Mouse (Mus musculus): ENCODE measurements around the gene Zfhx3.

The Zfhx3 gene

GRCm38 (mm10) chr8:108098598-108098997 is 156.2 kb downstream of the Zfhx3 start:
- no peak for DNase-seq (ENCODE audit: low spot score)

- no peak for DNase-seq (ENCODE audit: low spot score)
Measured at GRCm38 (mm10) chr8:108101131-108101530, 158.7 kb downstream of the Zfhx3 start.

- DNase-seq (ENCODE audit: low spot score) = no peak
Measured at GRCm38 (mm10) chr8:108101978-108102865, 159.8 kb downstream of the Zfhx3 start.

GRCm38 (mm10) chr8:108104471-108105098 is 162.1 kb downstream of the Zfhx3 start:
- DNase-seq (ENCODE audit: low spot score) = no peak

- peak; percentile 43 for DNase-seq (ENCODE audit: low spot score)
Measured at GRCm38 (mm10) chr8:108125053-108125452, 182.6 kb downstream of the Zfhx3 start.

DNA sequence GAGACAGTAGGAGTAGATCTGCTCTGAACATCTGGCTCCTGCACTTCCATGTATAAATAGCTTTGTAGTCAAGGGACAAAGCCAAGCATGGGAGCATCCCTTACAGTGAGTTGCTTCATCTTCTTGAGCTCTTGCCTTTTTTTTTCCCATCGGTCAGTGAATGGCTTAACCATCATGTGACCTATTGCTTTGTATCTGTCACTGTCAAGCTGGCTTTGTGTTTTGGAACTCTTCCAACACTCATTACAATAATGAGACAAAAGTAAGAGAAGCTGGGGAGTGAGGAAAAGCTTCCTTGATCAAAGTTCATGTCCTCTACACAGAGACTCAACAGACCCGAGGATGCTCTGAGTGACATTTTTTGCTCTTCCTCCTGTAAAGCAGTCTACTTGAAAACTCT is 183.0 kb downstream of the Zfhx3 start:
- peak; percentile 3 for DNase-seq (ENCODE audit: low spot score)

GRCm38 (mm10) chr8:108146536-108146935 is 204.1 kb downstream of the Zfhx3 start:
- DNase-seq (ENCODE audit: low spot score) = no peak

- no peak for DNase-seq (ENCODE audit: low spot score)
Measured at GRCm38 (mm10) chr8:108148599-108149249, 206.3 kb downstream of the Zfhx3 start.

DNA sequence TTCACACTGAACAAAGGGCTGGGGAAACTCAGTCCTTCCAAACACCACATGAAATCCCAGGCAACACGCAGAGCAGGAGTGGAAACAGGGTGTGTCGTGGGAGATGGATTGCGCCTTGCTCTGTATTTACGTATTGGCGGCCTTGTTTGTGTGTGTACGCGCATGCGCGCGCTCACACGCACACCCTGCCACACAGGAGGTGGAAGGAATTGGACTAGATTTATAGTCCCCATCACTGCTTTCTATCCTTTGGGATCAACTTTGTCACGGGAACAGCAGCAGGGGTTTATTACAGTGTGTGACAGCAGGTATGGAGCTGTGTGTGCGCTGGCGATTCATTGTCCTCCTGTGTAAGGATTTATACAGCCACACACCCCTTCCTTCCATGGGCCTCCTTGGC is 228.4 kb downstream of the Zfhx3 start:
- no peak for DNase-seq (ENCODE audit: low spot score)

DNA sequence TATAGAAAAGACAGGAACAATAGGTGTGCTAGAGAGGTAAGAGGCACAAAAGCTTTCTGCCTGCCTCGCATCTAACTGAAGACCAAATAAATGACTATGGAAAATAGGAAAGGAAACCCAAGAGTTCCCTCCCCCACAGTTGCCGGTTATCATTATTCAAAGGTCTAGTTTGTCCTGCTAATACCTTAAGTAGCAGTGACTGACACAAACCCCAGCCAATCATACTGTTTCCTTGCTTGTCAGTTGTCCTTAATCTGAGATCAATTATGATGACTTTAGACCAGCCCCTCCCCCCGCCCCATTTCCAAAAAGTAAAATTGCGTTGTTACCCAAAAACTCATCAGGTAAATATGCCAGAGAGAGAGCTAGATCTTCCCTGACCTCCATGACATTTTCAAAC is 240.9 kb downstream of the Zfhx3 start:
- DNase-seq (ENCODE audit: low spot score) = no peak

DNA sequence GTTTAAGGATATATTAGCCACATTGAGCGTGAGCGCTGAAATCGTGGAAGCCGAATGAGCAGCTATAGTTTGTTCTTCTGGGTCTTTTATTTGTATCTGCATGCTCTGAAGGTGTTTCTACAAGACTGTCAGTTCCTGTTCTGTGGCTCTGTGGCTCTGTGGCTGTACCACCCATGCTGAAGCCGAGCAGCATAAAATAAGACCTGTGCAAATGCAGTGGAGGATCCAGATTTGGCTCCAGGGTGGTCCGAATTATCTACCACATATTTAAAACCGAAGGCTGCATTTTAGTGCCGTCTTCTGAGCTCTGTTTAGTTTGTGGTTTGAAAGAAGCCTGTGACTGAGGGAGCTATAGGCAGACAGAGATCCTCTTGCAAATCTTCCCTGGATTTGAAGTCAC is 241.5 kb downstream of the Zfhx3 start:
- DNase-seq (ENCODE audit: low spot score) = no peak

DNA sequence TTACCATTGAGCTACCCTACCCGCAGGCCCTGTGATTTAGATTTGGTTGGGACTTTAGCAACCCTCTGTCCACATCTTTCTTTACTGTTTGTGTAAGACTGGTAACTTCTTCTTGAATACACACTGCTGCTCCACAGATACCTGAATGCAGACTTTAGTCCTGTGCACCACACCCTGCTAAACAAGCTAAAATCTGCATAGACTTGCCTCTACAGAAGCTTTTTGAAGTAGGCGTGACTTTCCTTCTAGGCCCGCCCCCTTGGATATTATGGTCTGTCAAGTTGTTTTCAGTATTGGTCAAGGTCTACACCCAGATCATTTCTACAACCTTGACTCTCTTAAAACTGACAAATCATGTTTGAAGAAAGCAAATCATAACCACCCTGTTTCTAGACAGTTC is 243.8 kb downstream of the Zfhx3 start:
- DNase-seq (ENCODE audit: low spot score) = no peak

DNA sequence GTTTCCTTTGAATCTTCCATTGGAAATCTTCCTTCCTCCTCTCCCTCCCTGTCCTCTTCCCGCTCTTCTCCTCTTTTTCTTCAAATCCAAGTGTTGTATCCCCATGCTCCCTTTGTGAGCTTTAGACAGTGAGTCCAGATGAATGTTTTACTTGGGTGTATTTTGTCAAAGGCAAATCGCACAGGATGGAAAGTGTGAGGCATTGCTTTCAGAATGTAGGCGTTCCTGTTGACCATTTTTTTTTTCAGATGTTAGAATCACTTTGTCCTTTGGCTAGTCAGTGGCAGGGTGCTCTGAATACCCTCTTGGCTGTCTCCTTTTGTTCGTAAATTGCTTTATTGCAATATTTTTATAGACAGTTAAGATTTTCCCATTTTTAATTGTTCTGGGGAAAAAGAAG is 245.6 kb downstream of the Zfhx3 start:
- no peak for DNase-seq (ENCODE audit: low spot score)

- DNase-seq (ENCODE audit: low spot score) = no peak
Measured at GRCm38 (mm10) chr8:108194571-108194970, 252.1 kb downstream of the Zfhx3 start.

- DNase-seq (ENCODE audit: low spot score) = no peak
Measured at GRCm38 (mm10) chr8:108215026-108215425, 272.6 kb downstream of the Zfhx3 start.

DNA sequence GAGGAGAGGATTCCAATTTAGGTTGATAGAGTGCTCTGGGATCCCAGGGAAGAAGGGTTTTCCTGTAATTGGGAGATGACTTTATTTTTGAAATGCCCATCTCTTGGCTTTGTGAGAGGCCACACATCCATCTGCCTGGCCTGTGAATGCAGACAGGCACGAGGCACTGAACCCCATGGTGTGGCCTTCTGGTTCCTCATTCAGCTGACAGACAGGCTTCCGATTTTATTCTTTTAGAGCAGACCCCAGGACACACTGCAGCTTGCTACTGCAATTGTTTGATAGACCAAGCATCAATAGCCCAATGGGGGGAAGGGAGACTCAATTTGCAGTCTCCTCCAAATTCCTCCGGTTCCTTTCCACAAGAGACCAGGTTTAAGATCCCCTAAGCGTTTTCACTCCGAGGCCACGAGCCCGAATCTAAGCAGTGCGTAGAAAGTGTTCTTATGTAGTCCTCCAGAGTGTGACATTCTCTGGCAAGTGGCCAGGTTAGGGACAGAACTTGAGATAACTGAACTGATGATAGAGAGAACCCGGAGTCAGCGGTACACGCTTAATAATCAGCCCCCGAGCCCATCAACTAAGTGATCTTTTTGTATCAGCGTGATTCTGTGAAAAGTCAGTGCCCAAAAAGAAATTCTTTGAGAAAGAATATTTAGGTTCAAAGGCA is 275.9 kb downstream of the Zfhx3 start:
- DNase-seq (ENCODE audit: low spot score) = no peak

GRCm38 (mm10) chr8:108220511-108220910 is 278.1 kb downstream of the Zfhx3 start:
- DNase-seq (ENCODE audit: low spot score) = no peak

DNA sequence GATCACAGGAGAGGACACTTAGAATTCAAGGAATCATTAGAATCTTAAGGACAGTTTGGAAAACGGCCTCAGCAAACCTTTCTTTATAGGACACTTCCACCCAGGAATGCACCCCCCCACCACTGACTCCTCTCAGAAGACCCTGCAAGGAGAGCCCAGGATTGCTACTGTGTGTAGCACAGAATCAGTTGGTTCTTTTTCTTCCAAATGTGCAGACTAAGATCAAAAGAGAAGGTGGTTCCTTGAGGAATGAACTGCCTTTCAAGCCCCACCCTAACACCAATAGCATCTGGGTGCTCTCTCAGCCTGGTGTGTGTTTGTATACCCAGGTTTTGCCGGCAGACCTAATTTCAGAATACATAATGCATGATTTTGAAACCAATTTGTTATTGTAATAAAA is 279.6 kb downstream of the Zfhx3 start:
- no peak for DNase-seq (ENCODE audit: low spot score)

GRCm38 (mm10) chr8:108232326-108232725 is 289.9 kb downstream of the Zfhx3 start:
- DNase-seq (ENCODE audit: low spot score) = no peak

- DNase-seq (ENCODE audit: low spot score) = no peak
Measured at GRCm38 (mm10) chr8:108234481-108234880, 292.0 kb downstream of the Zfhx3 start.

- no peak for DNase-seq (ENCODE audit: low spot score)
Measured at GRCm38 (mm10) chr8:108236715-108237114, 294.3 kb downstream of the Zfhx3 start.

DNA sequence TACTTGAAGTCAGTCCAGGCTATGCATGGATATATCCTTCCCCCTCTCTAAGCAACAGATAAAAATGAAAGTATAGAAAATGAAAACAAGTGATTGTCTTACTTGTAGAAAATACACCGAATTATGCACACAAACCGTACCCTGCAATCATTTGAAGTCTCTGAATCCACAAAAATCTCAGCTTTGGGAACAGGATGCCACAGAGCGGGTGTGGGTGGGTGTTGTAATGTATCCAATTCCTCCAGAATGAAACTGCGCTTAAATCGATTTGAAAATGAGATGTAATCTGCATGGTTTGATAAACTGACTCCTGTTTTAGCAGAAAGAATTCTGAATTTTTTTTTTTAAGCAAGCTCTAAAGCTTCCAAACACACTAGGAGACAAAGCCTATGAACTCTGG is 297.1 kb downstream of the Zfhx3 start:
- no peak for DNase-seq (ENCODE audit: low spot score)

Measured in adipocyte (in vitro differentiated cells).